Mouse (Mus musculus): ENCODE data around the gene Sys1. TPM values are rescaled to one million over a fixed set of nuclear protein-coding genes. Genes with fewer than 3 reads are reported as not detected.
A peak's percentile ranks its signal among the peaks of the same experiment; 100 is the strongest.

Sys1 gene
- polyA plus RNA-seq, 1 experiment from 2014 or later = 86.6 TPM

GRCm38 (mm10) chr2:164497691-164498268 lies 41.0 kb downstream of the Sys1 start:
- Histone ChIP-seq H3K36me3 (ENCODE audit: control insufficient read depth, insufficient read depth, low read length) (peaks cover 31% of the 10 kb centered on the region), H3K4me1 (ENCODE audit: control insufficient read depth, insufficient read depth, low read length) (peaks cover 13% of the 10 kb centered on the region), H3K4me2 (ENCODE audit: low read length) (peak overlapping the region; percentile 95), H3K4me3 (ENCODE audit: low read depth, low read length) (peak overlapping the region; percentile 84), H3K27ac (ENCODE audit: low read depth, low read length) (0 out of 2 replicates have a peak overlapping the region, but pooled peaks have one; percentile 36), H3K9me3 (replicated peaks; ENCODE audit: control insufficient read depth, low read length) (no peaks in the 10 kb centered on the region), H3K9ac (ENCODE audit: low read length) (peak overlapping the region; percentile 75), H3K27me3 (replicated peaks; ENCODE audit: control insufficient read depth, insufficient read depth, low read length) (no peaks in the 10 kb centered on the region)
- ATAC-seq (peak; percentile 51), DNase-seq (ENCODE audit: low spot score) (no peak)
- 4% methylated on average over 21 of the region's 21 CpGs for whole genome bisulfite sequencing

- DNase-seq (ENCODE audit: low spot score) (no peak), ATAC-seq (no peak)
- 73% methylated on average over 5 of the region's 5 CpGs for WGBS
Measured at GRCm38 (mm10) chr2:164499317-164499716, 42.6 kb downstream of the Sys1 start.

GRCm38 (mm10) chr2:164500511-164500910 lies 43.7 kb downstream of the Sys1 start:
- H3K4me1 ChIP-seq (ENCODE audit: control insufficient read depth, insufficient read depth, low read length) = peaks cover 13% of the 10 kb centered on the region
- no peak overlapping the region for H3K27ac ChIP-seq (ENCODE audit: low read depth, low read length)
- H3K9ac ChIP-seq (ENCODE audit: low read length) = no peak overlapping the region
- 93% methylated on average over 7 of the region's 7 CpGs for WGBS
- no peak for ATAC-seq
- H3K27me3 ChIP-seq (replicated peaks; ENCODE audit: control insufficient read depth, insufficient read depth, low read length) = no peaks in the 10 kb centered on the region
- no peak overlapping the region for H3K4me2 ChIP-seq (ENCODE audit: low read length)
- no peak overlapping the region for H3K4me3 ChIP-seq (ENCODE audit: low read depth, low read length)
- DNase-seq (ENCODE audit: low spot score) = no peak
- H3K36me3 ChIP-seq (ENCODE audit: control insufficient read depth, insufficient read depth, low read length) = peaks cover 58% of the 10 kb centered on the region
- no peaks in the 10 kb centered on the region for H3K9me3 ChIP-seq (replicated peaks; ENCODE audit: control insufficient read depth, low read length)

More at GRCm38 (mm10) chr2:164499317-164499716, 42.6 kb downstream of the Sys1 start:
- Histone ChIP-seq H3K27me3 (replicated peaks; ENCODE audit: control insufficient read depth, insufficient read depth, low read length) (no peaks in the 10 kb centered on the region), H3K9me3 (replicated peaks; ENCODE audit: control insufficient read depth, low read length) (no peaks in the 10 kb centered on the region), H3K36me3 (ENCODE audit: control insufficient read depth, insufficient read depth, low read length) (peaks cover 46% of the 10 kb centered on the region), H3K4me1 (ENCODE audit: control insufficient read depth, insufficient read depth, low read length) (peaks cover 13% of the 10 kb centered on the region), H3K4me2 (ENCODE audit: low read length) (no peak overlapping the region), H3K27ac (ENCODE audit: low read depth, low read length) (no peak overlapping the region), H3K4me3 (ENCODE audit: low read depth, low read length) (no peak overlapping the region), H3K9ac (ENCODE audit: low read length) (no peak overlapping the region)

- ATAC-seq (no peak), DNase-seq (ENCODE audit: low spot score) (no peak)
- WGBS = 93% methylated on average over 3 of the region's 3 CpGs
- Histone ChIP-seq H3K9me3 (replicated peaks; ENCODE audit: control insufficient read depth, low read length) (no peaks in the 10 kb centered on the region), H3K9ac (ENCODE audit: low read length) (no peak overlapping the region), H3K4me1 (ENCODE audit: control insufficient read depth, insufficient read depth, low read length) (no peaks in the 10 kb centered on the region), H3K27me3 (replicated peaks; ENCODE audit: control insufficient read depth, insufficient read depth, low read length) (no peaks in the 10 kb centered on the region), H3K4me2 (ENCODE audit: low read length) (no peak overlapping the region), H3K4me3 (ENCODE audit: low read depth, low read length) (no peak overlapping the region), H3K36me3 (ENCODE audit: control insufficient read depth, insufficient read depth, low read length) (peaks cover 75% of the 10 kb centered on the region), H3K27ac (ENCODE audit: low read depth, low read length) (no peak overlapping the region)
Measured at GRCm38 (mm10) chr2:164504919-164505318, 48.2 kb downstream of the Sys1 start.

- Histone ChIP-seq H3K4me3 (ENCODE audit: low read depth, low read length) (no peak overlapping the region), H3K4me1 (ENCODE audit: control insufficient read depth, insufficient read depth, low read length) (no peaks in the 10 kb centered on the region), H3K27ac (ENCODE audit: low read depth, low read length) (no peak overlapping the region), H3K9me3 (replicated peaks; ENCODE audit: control insufficient read depth, low read length) (no peaks in the 10 kb centered on the region), H3K27me3 (replicated peaks; ENCODE audit: control insufficient read depth, insufficient read depth, low read length) (no peaks in the 10 kb centered on the region), H3K9ac (ENCODE audit: low read length) (no peak overlapping the region), H3K36me3 (ENCODE audit: control insufficient read depth, insufficient read depth, low read length) (peaks cover 66% of the 10 kb centered on the region), H3K4me2 (ENCODE audit: low read length) (no peak overlapping the region)
- ATAC-seq (no peak), DNase-seq (ENCODE audit: low spot score) (no peak)
- WGBS = 95% methylated on average over 4 of the region's 4 CpGs
Measured at GRCm38 (mm10) chr2:164505619-164506347, 49.0 kb downstream of the Sys1 start.

GRCm38 (mm10) chr2:164507811-164508210 lies 51.0 kb downstream of the Sys1 start:
- no peak overlapping the region for H3K9ac ChIP-seq (ENCODE audit: low read length)
- WGBS = 87% methylated on average over 19 of the region's 19 CpGs
- H3K9me3 ChIP-seq (replicated peaks; ENCODE audit: control insufficient read depth, low read length) = no peaks in the 10 kb centered on the region
- no peak overlapping the region for H3K27ac ChIP-seq (ENCODE audit: low read depth, low read length)
- DNase-seq (ENCODE audit: low spot score) = no peak
- H3K4me1 ChIP-seq (ENCODE audit: control insufficient read depth, insufficient read depth, low read length) = no peaks in the 10 kb centered on the region
- no peak for ATAC-seq
- peaks cover 46% of the 10 kb centered on the region for H3K36me3 ChIP-seq (ENCODE audit: control insufficient read depth, insufficient read depth, low read length)
- H3K4me3 ChIP-seq (ENCODE audit: low read depth, low read length) = no peak overlapping the region
- H3K4me2 ChIP-seq (ENCODE audit: low read length) = no peak overlapping the region
- H3K27me3 ChIP-seq (replicated peaks; ENCODE audit: control insufficient read depth, insufficient read depth, low read length) = no peaks in the 10 kb centered on the region

GRCm38 (mm10) chr2:164510621-164511190 lies 53.9 kb downstream of the Sys1 start:
- DNase-seq (ENCODE audit: low spot score) = no peak
- no peak overlapping the region for H3K4me2 ChIP-seq (ENCODE audit: low read length)
- H3K36me3 ChIP-seq (ENCODE audit: control insufficient read depth, insufficient read depth, low read length) = peaks cover 18% of the 10 kb centered on the region
- H3K9me3 ChIP-seq (replicated peaks; ENCODE audit: control insufficient read depth, low read length) = no peaks in the 10 kb centered on the region
- ATAC-seq = no peak
- no peak overlapping the region for H3K27ac ChIP-seq (ENCODE audit: low read depth, low read length)
- H3K27me3 ChIP-seq (replicated peaks; ENCODE audit: control insufficient read depth, insufficient read depth, low read length) = no peaks in the 10 kb centered on the region
- H3K4me1 ChIP-seq (ENCODE audit: control insufficient read depth, insufficient read depth, low read length) = no peaks in the 10 kb centered on the region
- WGBS = 46% methylated on average over 5 of the region's 5 CpGs
- H3K9ac ChIP-seq (ENCODE audit: low read length) = no peak overlapping the region
- H3K4me3 ChIP-seq (ENCODE audit: low read depth, low read length) = no peak overlapping the region

GRCm38 (mm10) chr2:164512121-164512909 lies 55.6 kb downstream of the Sys1 start:
- 0 out of 2 replicates have a peak, but pooled peaks cover 8% of the 10 kb centered on the region for H3K36me3 ChIP-seq (ENCODE audit: control insufficient read depth, insufficient read depth, low read length)
- H3K4me2 ChIP-seq (ENCODE audit: low read length) = no peak overlapping the region
- ATAC-seq (no peak), DNase-seq (ENCODE audit: low spot score) (no peak)
- no peak overlapping the region for H3K27ac ChIP-seq (ENCODE audit: low read depth, low read length)
- H3K9ac ChIP-seq (ENCODE audit: low read length) = no peak overlapping the region
- no peaks in the 10 kb centered on the region for H3K9me3 ChIP-seq (replicated peaks; ENCODE audit: control insufficient read depth, low read length)
- no peaks in the 10 kb centered on the region for H3K4me1 ChIP-seq (ENCODE audit: control insufficient read depth, insufficient read depth, low read length)
- H3K27me3 ChIP-seq (replicated peaks; ENCODE audit: control insufficient read depth, insufficient read depth, low read length) = no peaks in the 10 kb centered on the region
- H3K4me3 ChIP-seq (ENCODE audit: low read depth, low read length) = no peak overlapping the region
- WGBS = 68% methylated on average over 12 of the region's 14 CpGs

Data from forebrain, embryonic 14.5 days (tissue).